Mouse (Mus musculus) embryo, embryonic 10 days (tissue): ENCODE measurements around the gene Lrat.
A peak's percentile ranks its signal among the peaks of the same experiment; 100 is the strongest.

ENCODE experiments used
- DNase-seq: peaks from one replicate; pipeline ENCODE4 v3.0.0-alpha.2; 2015; ENCODE audit warnings: low spot score

The Lrat gene

GRCm38 (mm10) chr3:82903613-82904205, at the start of gene Lrat:
Gene Lrat, minus strand, starts transcription at chr3:82903973.
- peak; percentile 25 for DNase-seq

GRCm38 (mm10) chr3:82952173-82952962, 48.6 kb upstream of the Lrat start:
- no peak for DNase-seq

- DNase-seq: no peak
These were observed 46.9 kb upstream of the Lrat start for GRCm38 (mm10) chr3:82950639-82951038.

GRCm38 (mm10) chr3:82950208-82950607, 46.4 kb upstream of the Lrat start:
- no peak for DNase-seq

GRCm38 (mm10) chr3:82946375-82947107, 42.8 kb upstream of the Lrat start:
- DNase-seq: no peak

GRCm38 (mm10) chr3:82927917-82928316, 24.1 kb upstream of the Lrat start:
- no peak for DNase-seq

GRCm38 (mm10) chr3:82915632-82916031, 11.9 kb upstream of the Lrat start:
- DNase-seq: no peak

- no peak for DNase-seq
These were observed 4.9 kb upstream of the Lrat start for GRCm38 (mm10) chr3:82908671-82909070.

GRCm38 (mm10) chr3:82904211-82904908, 587 bp upstream of the Lrat start:
- peak; percentile 28 for DNase-seq

GRCm38 (mm10) chr3:82902757-82903612, 788 bp downstream of the Lrat start:
- DNase-seq: peak; percentile 10

- DNase-seq: no peak
These were observed 14.9 kb downstream of the Lrat start for GRCm38 (mm10) chr3:82888842-82889241.

GRCm38 (mm10) chr3:82877258-82877657, 26.5 kb downstream of the Lrat start:
- DNase-seq: peak; percentile 70

GRCm38 (mm10) chr3:82876372-82876739, 27.4 kb downstream of the Lrat start, which contains the start of gene Rbm46:
Gene Rbm46, minus strand, starts transcription at chr3:82876483.
- peak; percentile 82 for DNase-seq

GRCm38 (mm10) chr3:82875671-82876371, 28.0 kb downstream of the Lrat start:
- DNase-seq: no peak

GRCm38 (mm10) chr3:82857414-82858077, 46.2 kb downstream of the Lrat start:
- peak; percentile 61 for DNase-seq
